Mouse (Mus musculus) cerebellum, postnatal 10 days (tissue): ENCODE measurements around the gene Lins1.
A peak's percentile ranks its signal among the peaks of the same experiment; 100 is the strongest.

Source experiments
- DNase-seq, 2 experiments: peaks; one replicate each; pipeline ENCODE4 v3.0.0; 2021; ENCODE audit warnings: mixed read lengths in 2 of 2

Gene Lins1

GRCm38 (mm10) chr7:66733431-66733830 lies 43.7 kb downstream of the Lins1 start:
- DNase-seq: no peak

GRCm38 (mm10) chr7:66733882-66734281 lies 44.2 kb downstream of the Lins1 start:
- no peak for DNase-seq

DNA sequence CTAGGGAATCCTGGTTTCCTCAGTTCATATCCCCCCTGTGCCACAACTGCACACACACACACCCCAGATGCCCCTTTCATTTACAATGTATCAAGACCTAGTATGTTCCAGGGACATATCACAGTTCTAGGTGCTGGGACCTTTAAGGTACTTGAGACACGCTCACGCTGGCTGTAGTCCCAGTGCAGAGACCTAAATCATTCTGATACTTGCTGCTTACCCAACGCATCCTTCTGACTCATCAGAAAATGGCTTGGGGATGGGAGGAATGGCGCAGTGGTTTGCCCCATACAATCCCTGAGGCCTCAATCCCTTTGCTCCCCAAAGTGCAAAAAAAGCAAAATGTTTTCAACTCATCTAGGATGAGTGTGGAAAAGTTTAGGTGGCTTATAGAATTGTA lies 44.8 kb downstream of the Lins1 start:
- DNase-seq: no peak

- no peak for DNase-seq
Measured at GRCm38 (mm10) chr7:66734993-66735392, 45.3 kb downstream of the Lins1 start.

DNA sequence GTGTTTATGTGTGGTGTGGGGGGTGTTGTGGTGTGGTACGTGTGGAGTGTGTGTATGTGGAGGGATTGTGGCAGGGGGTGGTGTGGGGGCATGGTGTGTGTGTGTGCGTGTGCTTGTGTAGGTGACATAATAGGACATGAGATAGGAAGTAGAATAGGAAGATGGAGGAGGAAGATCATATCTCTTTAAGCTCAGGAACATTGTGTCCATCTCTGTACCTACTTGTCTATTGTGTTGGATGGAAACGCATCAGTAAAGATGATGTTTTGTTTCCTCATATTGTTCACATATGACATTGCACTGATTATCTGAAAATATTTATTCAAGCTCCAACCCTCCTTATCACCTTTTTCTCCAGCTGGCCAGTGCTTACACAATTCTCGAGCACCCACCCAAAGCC lies 47.7 kb downstream of the Lins1 start:
- no peak for DNase-seq

- peak; percentile 49 to 63 for DNase-seq
Measured at GRCm38 (mm10) chr7:66741008-66741407, 51.3 kb downstream of the Lins1 start.

DNA sequence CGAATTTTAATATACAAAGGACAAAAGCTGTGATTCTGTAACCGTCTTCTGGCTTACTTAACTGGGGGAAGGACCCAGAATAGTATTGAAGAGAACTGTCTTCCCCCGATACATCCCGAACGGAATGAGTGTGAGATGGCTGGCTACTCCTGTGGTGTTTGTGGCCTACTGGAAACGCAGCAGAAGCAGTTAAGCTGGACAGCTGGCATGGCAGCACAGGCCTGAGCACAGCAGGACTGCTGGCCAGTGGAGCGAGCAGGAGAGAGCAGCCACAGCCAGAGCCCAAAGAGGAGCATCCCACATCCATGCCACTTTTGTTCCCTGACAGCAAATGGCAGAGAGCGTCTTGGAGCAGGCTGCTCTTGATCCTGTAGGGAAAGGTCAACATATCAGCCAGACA lies 51.7 kb downstream of the Lins1 start:
- DNase-seq: peak; percentile 78 to 90

DNA sequence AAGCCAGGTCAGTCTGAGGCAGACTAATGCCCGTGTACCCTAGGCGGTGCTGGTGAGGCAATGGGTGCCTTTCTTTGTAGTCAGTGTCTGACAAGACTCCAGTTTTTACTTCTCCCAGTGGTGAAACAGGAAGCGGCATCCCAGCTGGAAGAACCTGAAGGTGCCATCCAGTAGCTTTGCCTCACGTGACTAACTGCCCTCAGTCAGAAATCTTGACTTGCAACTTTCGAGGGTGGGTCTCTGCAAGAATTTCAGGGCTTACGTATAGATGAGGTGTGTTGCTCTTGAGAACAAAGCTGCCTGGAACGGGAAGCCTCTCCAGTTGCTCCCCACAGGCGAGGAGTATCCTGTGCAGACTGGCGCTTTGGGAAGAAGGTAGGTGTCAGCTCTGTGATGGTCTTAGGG lies 53.7 kb downstream of the Lins1 start, which contains the start of gene Cers3:
Gene Cers3, plus strand, starts transcription at position 128 of the 405 bp plus-strand sequence.
- no peak for DNase-seq

GRCm38 (mm10) chr7:66746972-66747371 lies 57.3 kb downstream of the Lins1 start:
- no peak for DNase-seq

GRCm38 (mm10) chr7:66749998-66750397 lies 60.3 kb downstream of the Lins1 start:
- DNase-seq: no peak

DNA sequence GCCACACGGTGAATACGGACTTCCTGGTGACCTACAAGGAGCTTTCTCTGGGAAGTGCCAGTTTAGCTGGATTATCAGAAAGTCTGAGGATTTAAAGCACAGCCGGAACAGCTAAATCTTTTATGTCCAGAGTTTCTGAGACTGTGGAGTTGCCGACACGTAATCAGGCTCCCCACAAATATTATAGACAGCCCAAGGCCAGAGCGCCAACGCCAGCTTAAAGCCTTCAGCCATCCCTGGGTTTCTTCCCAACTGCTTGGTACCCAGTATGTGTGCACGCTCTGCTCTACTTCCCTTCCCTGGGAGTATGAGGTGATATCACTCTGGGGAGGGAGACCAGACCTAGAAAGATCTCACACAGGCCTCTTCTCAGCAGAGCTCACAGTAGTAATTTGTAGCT lies 64.1 kb downstream of the Lins1 start:
- no peak for DNase-seq

DNA sequence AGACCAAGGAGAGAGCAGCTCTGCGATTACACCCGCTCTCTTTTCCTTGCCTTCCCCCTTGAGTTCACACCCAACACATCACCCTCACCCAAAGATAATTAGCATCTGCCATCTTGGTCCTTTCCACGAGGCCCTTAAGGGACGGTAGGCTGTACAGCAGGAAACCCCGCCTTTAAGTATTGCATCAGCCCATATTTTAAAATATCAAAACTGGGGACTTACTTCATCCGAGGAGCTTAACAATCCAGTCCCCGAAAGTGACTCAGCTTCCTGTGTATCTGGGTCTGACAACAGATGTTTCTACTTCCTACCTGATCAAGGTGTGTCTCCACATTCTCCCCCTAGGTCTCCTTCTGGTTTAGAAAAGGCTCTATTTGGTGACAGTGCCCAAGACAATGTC lies 65.9 kb downstream of the Lins1 start:
- DNase-seq: no peak
